Mouse (Mus musculus): ENCODE results near the gene Rnase13.
A peak's percentile ranks its signal among the peaks of the same experiment; 100 is the strongest.
"Not testable (repeated sequence)": the region's sequence is repeated elsewhere in the genome, so short reads cannot be mapped to it uniquely, and the experiment has no call there.

The Rnase13 gene

GRCm38 (mm10) chr14:51932092-51933020 lies 9.8 kb upstream of the Rnase13 start:
- no peak overlapping the region for H3K4me3 ChIP-seq (replicated peaks; ENCODE audit: low read length)
- H3K36me3 ChIP-seq (ENCODE audit: insufficient read depth, low read length), result no peaks in the 10 kb centered on the region
- TF ChIP-seq POU5F1 (IDR thresholded peaks at IDR 0.05; ENCODE audit: borderline replicate concordance, low read length) (no peak), CTCF (conservative IDR thresholded peaks at IDR 0.05; ENCODE audit: low read length) (no peak), NANOG (IDR thresholded peaks at IDR 0.05; ENCODE audit: borderline replicate concordance, low read length) (no peak)
- peaks cover 21% of the 10 kb centered on the region for H3K9me3 ChIP-seq (ENCODE audit: low read length)
- no peaks in the 10 kb centered on the region for H3K27me3 ChIP-seq (ENCODE audit: insufficient read depth, low read length)
- no peaks in the 10 kb centered on the region for H3K4me1 ChIP-seq (replicated peaks; ENCODE audit: low read depth, low read length)

- H3K36me3 ChIP-seq (ENCODE audit: insufficient read depth, low read length), result no peaks in the 10 kb centered on the region
- no peaks in the 10 kb centered on the region for H3K27me3 ChIP-seq (ENCODE audit: insufficient read depth, low read length)
- H3K4me1 ChIP-seq (replicated peaks; ENCODE audit: low read depth, low read length), result no peaks in the 10 kb centered on the region
- no peak overlapping the region for H3K4me3 ChIP-seq (replicated peaks; ENCODE audit: low read length)
- TF ChIP-seq POU5F1 (IDR thresholded peaks at IDR 0.05; ENCODE audit: borderline replicate concordance, low read length) (no peak), NANOG (IDR thresholded peaks at IDR 0.05; ENCODE audit: borderline replicate concordance, low read length) (no peak), CTCF (conservative IDR thresholded peaks at IDR 0.05; ENCODE audit: low read length) (peak; percentile 21)
- H3K9me3 ChIP-seq (ENCODE audit: low read length), result peaks cover 25% of the 10 kb centered on the region
Measured at GRCm38 (mm10) chr14:51930824-51931223, 8.3 kb upstream of the Rnase13 start.

GRCm38 (mm10) chr14:51929968-51930367 lies 7.4 kb upstream of the Rnase13 start:
- Histone ChIP-seq H3K27me3 (ENCODE audit: insufficient read depth, low read length) (no peaks in the 10 kb centered on the region), H3K4me3 (replicated peaks; ENCODE audit: low read length) (no peak overlapping the region), H3K9me3 (ENCODE audit: low read length) (peaks cover 33% of the 10 kb centered on the region), H3K36me3 (ENCODE audit: insufficient read depth, low read length) (no peaks in the 10 kb centered on the region), H3K4me1 (replicated peaks; ENCODE audit: low read depth, low read length) (no peaks in the 10 kb centered on the region)
- no peak for TF ChIP-seq POU5F1 (IDR thresholded peaks at IDR 0.05; ENCODE audit: borderline replicate concordance, low read length)
- TF ChIP-seq CTCF (conservative IDR thresholded peaks at IDR 0.05; ENCODE audit: low read length), result no peak
- no peak for TF ChIP-seq NANOG (IDR thresholded peaks at IDR 0.05; ENCODE audit: borderline replicate concordance, low read length)

- Histone ChIP-seq H3K4me1 (replicated peaks; ENCODE audit: low read depth, low read length) (no peaks in the 10 kb centered on the region), H3K4me3 (replicated peaks; ENCODE audit: low read length) (no peak overlapping the region), H3K27me3 (ENCODE audit: insufficient read depth, low read length) (no peaks in the 10 kb centered on the region), H3K36me3 (ENCODE audit: insufficient read depth, low read length) (no peaks in the 10 kb centered on the region), H3K9me3 (ENCODE audit: low read length) (peaks cover 33% of the 10 kb centered on the region)
- no peak for TF ChIP-seq CTCF (conservative IDR thresholded peaks at IDR 0.05; ENCODE audit: low read length)
- TF ChIP-seq NANOG (IDR thresholded peaks at IDR 0.05; ENCODE audit: borderline replicate concordance, low read length), result no peak
- TF ChIP-seq POU5F1 (IDR thresholded peaks at IDR 0.05; ENCODE audit: borderline replicate concordance, low read length), result no peak
Measured at GRCm38 (mm10) chr14:51929309-51929943, 6.9 kb upstream of the Rnase13 start.

GRCm38 (mm10) chr14:51926930-51927329 lies 4.4 kb upstream of the Rnase13 start:
- H3K9me3 ChIP-seq (ENCODE audit: low read length), result peaks cover 28% of the 10 kb centered on the region
- H3K4me3 ChIP-seq (replicated peaks; ENCODE audit: low read length); H3K36me3 ChIP-seq (ENCODE audit: insufficient read depth, low read length); H3K27me3 ChIP-seq (ENCODE audit: insufficient read depth, low read length); H3K4me1 ChIP-seq (replicated peaks; ENCODE audit: low read depth, low read length): not testable (repeated sequence)

- no peak overlapping the region for H3K4me3 ChIP-seq (replicated peaks; ENCODE audit: low read length)
- TF ChIP-seq CTCF (conservative IDR thresholded peaks at IDR 0.05; ENCODE audit: low read length), result no peak
- no peak for TF ChIP-seq POU5F1 (IDR thresholded peaks at IDR 0.05; ENCODE audit: borderline replicate concordance, low read length)
- TF ChIP-seq NANOG (IDR thresholded peaks at IDR 0.05; ENCODE audit: borderline replicate concordance, low read length), result no peak
- peaks cover 7% of the 10 kb centered on the region for H3K27me3 ChIP-seq (ENCODE audit: insufficient read depth, low read length)
- peaks cover 28% of the 10 kb centered on the region for H3K9me3 ChIP-seq (ENCODE audit: low read length)
- H3K4me1 ChIP-seq (replicated peaks; ENCODE audit: low read depth, low read length), result peaks cover 3% of the 10 kb centered on the region
- H3K36me3 ChIP-seq (ENCODE audit: insufficient read depth, low read length), result no peaks in the 10 kb centered on the region
Measured at GRCm38 (mm10) chr14:51923492-51923891, 919 bp upstream of the Rnase13 start.

- Histone ChIP-seq H3K27me3 (ENCODE audit: insufficient read depth, low read length) (peaks cover 7% of the 10 kb centered on the region), H3K4me1 (replicated peaks; ENCODE audit: low read depth, low read length) (peaks cover 5% of the 10 kb centered on the region), H3K36me3 (ENCODE audit: insufficient read depth, low read length) (no peaks in the 10 kb centered on the region), H3K4me3 (replicated peaks; ENCODE audit: low read length) (no peak overlapping the region), H3K9me3 (ENCODE audit: low read length) (peaks cover 28% of the 10 kb centered on the region)
- TF ChIP-seq CTCF (conservative IDR thresholded peaks at IDR 0.05; ENCODE audit: low read length), result no peak
- TF ChIP-seq NANOG (IDR thresholded peaks at IDR 0.05; ENCODE audit: borderline replicate concordance, low read length), result no peak
- TF ChIP-seq POU5F1 (IDR thresholded peaks at IDR 0.05; ENCODE audit: borderline replicate concordance, low read length), result no peak
Measured at GRCm38 (mm10) chr14:51922910-51923309, 337 bp upstream of the Rnase13 start.

GRCm38 (mm10) chr14:51921759-51922570 lies 608 bp downstream of the Rnase13 start:
- no peaks in the 10 kb centered on the region for H3K36me3 ChIP-seq (ENCODE audit: insufficient read depth, low read length)
- H3K27me3 ChIP-seq (ENCODE audit: insufficient read depth, low read length), result peaks cover 10% of the 10 kb centered on the region
- H3K4me1 ChIP-seq (replicated peaks; ENCODE audit: low read depth, low read length), result peaks cover 5% of the 10 kb centered on the region
- H3K4me3 ChIP-seq (replicated peaks; ENCODE audit: low read length), result no peak overlapping the region
- peaks cover 24% of the 10 kb centered on the region for H3K9me3 ChIP-seq (ENCODE audit: low read length)
- TF ChIP-seq POU5F1 (IDR thresholded peaks at IDR 0.05; ENCODE audit: borderline replicate concordance, low read length) (no peak), NANOG (IDR thresholded peaks at IDR 0.05; ENCODE audit: borderline replicate concordance, low read length) (no peak), CTCF (conservative IDR thresholded peaks at IDR 0.05; ENCODE audit: low read length) (no peak)

Data from E14TG2a.4 (cell line).